Mouse (Mus musculus): ENCODE results near the gene Astn2. TPM values are rescaled to one million over a fixed set of nuclear protein-coding genes. Genes with fewer than 3 reads are reported as not detected.
A peak's percentile ranks its signal among the peaks of the same experiment; 100 is the strongest.

Gene Astn2
- polyA plus RNA-seq, 1 experiment from 2014 or later: 0.01 TPM

DNA sequence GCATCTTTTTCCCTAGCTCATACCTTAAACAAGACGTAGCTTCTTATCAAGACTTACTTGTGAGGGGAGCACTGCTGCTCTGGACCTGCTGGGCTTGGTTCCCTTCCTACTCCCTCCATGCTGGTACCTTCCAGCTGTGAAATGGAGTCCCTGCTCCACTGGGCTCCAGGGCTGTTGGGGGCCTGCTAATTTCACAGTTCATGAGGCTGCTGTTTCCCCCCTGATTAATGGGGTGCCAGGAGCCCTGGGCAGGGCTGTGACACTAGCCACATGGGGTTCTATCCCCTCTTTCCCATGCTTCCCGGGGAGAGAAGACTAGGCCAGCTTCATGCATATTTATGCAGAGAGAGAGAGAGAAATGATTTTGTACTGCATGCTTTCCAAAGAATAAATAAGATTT lies 234.9 kb downstream of the Astn2 start:
- no peaks in the 10 kb centered on the region for H3K9me3 ChIP-seq (replicated peaks)
- WGBS (ENCODE audit: insufficient replicate concordance): 44% methylated on average over 2 of the region's 2 CpGs
- ATAC-seq (ENCODE audit: insufficient read depth): no peak
- H3K4me3 ChIP-seq (replicated peaks): no peak overlapping the region
- no peak overlapping the region for H3K27ac ChIP-seq (replicated peaks)
- no peaks in the 10 kb centered on the region for H3K36me3 ChIP-seq (replicated peaks)
- no peak overlapping the region for H3K9ac ChIP-seq
- H3K4me2 ChIP-seq: no peak overlapping the region
- no peaks in the 10 kb centered on the region for H3K27me3 ChIP-seq
- H3K4me1 ChIP-seq (replicated peaks): no peaks in the 10 kb centered on the region

GRCm38 (mm10) chr4:66158714-66159113 lies 245.7 kb downstream of the Astn2 start:
- no peak overlapping the region for H3K9ac ChIP-seq
- no peak overlapping the region for H3K4me2 ChIP-seq
- WGBS (ENCODE audit: insufficient replicate concordance): 49% methylated on average over 3 of the region's 3 CpGs
- no peak overlapping the region for H3K4me3 ChIP-seq (replicated peaks)
- H3K9me3 ChIP-seq (replicated peaks): no peaks in the 10 kb centered on the region
- no peaks in the 10 kb centered on the region for H3K4me1 ChIP-seq (replicated peaks)
- ATAC-seq (ENCODE audit: insufficient read depth): no peak
- no peaks in the 10 kb centered on the region for H3K36me3 ChIP-seq (replicated peaks)
- no peak overlapping the region for H3K27ac ChIP-seq (replicated peaks)
- no peaks in the 10 kb centered on the region for H3K27me3 ChIP-seq

GRCm38 (mm10) chr4:66157439-66158113 lies 246.8 kb downstream of the Astn2 start:
- H3K4me2 ChIP-seq: no peak overlapping the region
- H3K4me1 ChIP-seq (replicated peaks): no peaks in the 10 kb centered on the region
- no peak overlapping the region for H3K27ac ChIP-seq (replicated peaks)
- no peaks in the 10 kb centered on the region for H3K9me3 ChIP-seq (replicated peaks)
- no peaks in the 10 kb centered on the region for H3K36me3 ChIP-seq (replicated peaks)
- no peak for ATAC-seq (ENCODE audit: insufficient read depth)
- no peaks in the 10 kb centered on the region for H3K27me3 ChIP-seq
- H3K9ac ChIP-seq: no peak overlapping the region
- no peak overlapping the region for H3K4me3 ChIP-seq (replicated peaks)
- WGBS (ENCODE audit: insufficient replicate concordance): 48% methylated on average over 3 of the region's 3 CpGs

- WGBS (ENCODE audit: insufficient replicate concordance): 65% methylated on average over 5 of the region's 5 CpGs
- H3K9me3 ChIP-seq (replicated peaks): no peaks in the 10 kb centered on the region
- no peaks in the 10 kb centered on the region for H3K36me3 ChIP-seq (replicated peaks)
- H3K9ac ChIP-seq: no peak overlapping the region
- no peaks in the 10 kb centered on the region for H3K27me3 ChIP-seq
- H3K27ac ChIP-seq (replicated peaks): no peak overlapping the region
- H3K4me3 ChIP-seq (replicated peaks): no peak overlapping the region
- no peak for ATAC-seq (ENCODE audit: insufficient read depth)
- H3K4me2 ChIP-seq: no peak overlapping the region
- H3K4me1 ChIP-seq (replicated peaks): no peaks in the 10 kb centered on the region
Observed at GRCm38 (mm10) chr4:66146546-66146945, 257.9 kb downstream of the Astn2 start.

- no peak overlapping the region for H3K4me2 ChIP-seq
- no peak overlapping the region for H3K27ac ChIP-seq (replicated peaks)
- ATAC-seq (ENCODE audit: insufficient read depth): no peak
- no peak overlapping the region for H3K9ac ChIP-seq
- H3K36me3 ChIP-seq (replicated peaks): no peaks in the 10 kb centered on the region
- no peaks in the 10 kb centered on the region for H3K9me3 ChIP-seq (replicated peaks)
- 79% methylated on average over 3 of the region's 3 CpGs for WGBS (ENCODE audit: insufficient replicate concordance)
- H3K4me1 ChIP-seq (replicated peaks): no peaks in the 10 kb centered on the region
- H3K4me3 ChIP-seq (replicated peaks): no peak overlapping the region
- H3K27me3 ChIP-seq: no peaks in the 10 kb centered on the region
Observed at GRCm38 (mm10) chr4:66126181-66126580, 278.2 kb downstream of the Astn2 start.

GRCm38 (mm10) chr4:66122766-66123358 lies 281.5 kb downstream of the Astn2 start:
- H3K4me1 ChIP-seq (replicated peaks): no peaks in the 10 kb centered on the region
- no peaks in the 10 kb centered on the region for H3K36me3 ChIP-seq (replicated peaks)
- no peak overlapping the region for H3K9ac ChIP-seq
- no peaks in the 10 kb centered on the region for H3K9me3 ChIP-seq (replicated peaks)
- H3K27me3 ChIP-seq: no peaks in the 10 kb centered on the region
- H3K4me2 ChIP-seq: no peak overlapping the region
- H3K4me3 ChIP-seq (replicated peaks): no peak overlapping the region
- no peak for ATAC-seq (ENCODE audit: insufficient read depth)
- H3K27ac ChIP-seq (replicated peaks): no peak overlapping the region
- 65% methylated on average over 7 of the region's 7 CpGs for WGBS (ENCODE audit: insufficient replicate concordance)

- no peak overlapping the region for H3K4me3 ChIP-seq (replicated peaks)
- no peak overlapping the region for H3K4me2 ChIP-seq
- WGBS (ENCODE audit: insufficient replicate concordance): 57% methylated on average over 2 of the region's 2 CpGs
- H3K9me3 ChIP-seq (replicated peaks): no peaks in the 10 kb centered on the region
- no peaks in the 10 kb centered on the region for H3K36me3 ChIP-seq (replicated peaks)
- H3K27ac ChIP-seq (replicated peaks): no peak overlapping the region
- H3K27me3 ChIP-seq: no peaks in the 10 kb centered on the region
- no peak overlapping the region for H3K9ac ChIP-seq
- no peaks in the 10 kb centered on the region for H3K4me1 ChIP-seq (replicated peaks)
- no peak for ATAC-seq (ENCODE audit: insufficient read depth)
Observed at GRCm38 (mm10) chr4:66114243-66114642, 290.2 kb downstream of the Astn2 start.

DNA sequence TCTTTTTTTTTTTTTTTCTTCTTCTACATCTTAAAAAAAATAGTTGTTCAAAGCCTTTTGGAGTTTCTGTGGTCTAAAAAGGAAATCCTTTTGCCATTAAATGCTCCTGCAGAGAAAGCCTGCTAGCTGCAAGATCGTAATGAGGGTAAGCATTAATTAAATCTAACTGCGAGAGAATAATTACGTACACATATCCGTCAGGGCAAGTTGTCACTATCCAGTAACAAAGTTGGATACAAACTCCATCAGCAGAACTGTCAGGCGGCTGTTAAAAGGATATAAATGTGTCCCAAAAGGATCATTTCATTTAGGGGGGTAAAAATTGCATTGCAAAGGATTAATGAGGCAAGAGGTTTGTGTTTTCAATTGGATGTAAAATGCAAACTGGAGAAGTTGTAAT lies 302.4 kb downstream of the Astn2 start:
- no peak overlapping the region for H3K27ac ChIP-seq (replicated peaks)
- H3K9ac ChIP-seq: no peak overlapping the region
- no peak overlapping the region for H3K4me3 ChIP-seq (replicated peaks)
- no peaks in the 10 kb centered on the region for H3K9me3 ChIP-seq (replicated peaks)
- no peak overlapping the region for H3K4me2 ChIP-seq
- no peaks in the 10 kb centered on the region for H3K4me1 ChIP-seq (replicated peaks)
- no peak for ATAC-seq (ENCODE audit: insufficient read depth)
- no peaks in the 10 kb centered on the region for H3K27me3 ChIP-seq
- H3K36me3 ChIP-seq (replicated peaks): no peaks in the 10 kb centered on the region
- WGBS (ENCODE audit: insufficient replicate concordance): 53% methylated on average over 5 of the region's 5 CpGs

- Histone ChIP-seq H3K9me3 (replicated peaks) (no peaks in the 10 kb centered on the region), H3K4me1 (replicated peaks) (no peaks in the 10 kb centered on the region), H3K36me3 (replicated peaks) (no peaks in the 10 kb centered on the region), H3K27me3 (no peaks in the 10 kb centered on the region), H3K9ac (no peak overlapping the region), H3K27ac (replicated peaks) (no peak overlapping the region), H3K4me2 (no peak overlapping the region), H3K4me3 (replicated peaks) (no peak overlapping the region)
- WGBS (ENCODE audit: insufficient replicate concordance): 38% methylated on average over 1 of the region's 1 CpGs
- no peak for ATAC-seq (ENCODE audit: insufficient read depth)
Observed at GRCm38 (mm10) chr4:66097629-66098028, 306.8 kb downstream of the Astn2 start.

DNA sequence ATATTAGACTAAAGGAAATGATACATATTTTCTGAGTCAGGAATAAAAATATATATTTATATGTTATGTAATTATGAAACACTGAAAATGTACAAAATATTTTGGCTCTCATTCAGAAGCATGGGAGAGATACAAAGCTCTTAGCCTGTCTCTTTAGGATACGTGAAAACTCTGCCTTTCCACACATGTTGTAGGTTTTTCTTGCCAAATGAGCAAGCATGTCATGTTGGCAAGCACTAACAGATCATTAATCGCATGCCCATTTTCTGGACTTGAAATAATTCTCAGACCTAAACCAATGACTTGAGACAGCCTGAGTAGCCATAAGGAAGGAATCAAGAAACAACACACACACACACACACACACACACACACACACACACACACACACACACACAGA lies 308.3 kb downstream of the Astn2 start:
- ATAC-seq (ENCODE audit: insufficient read depth): no peak
- Histone ChIP-seq H3K4me2 (no peak overlapping the region), H3K27ac (replicated peaks) (no peak overlapping the region), H3K9ac (no peak overlapping the region), H3K27me3 (no peaks in the 10 kb centered on the region), H3K9me3 (replicated peaks) (no peaks in the 10 kb centered on the region), H3K4me3 (replicated peaks) (no peak overlapping the region), H3K36me3 (replicated peaks) (no peaks in the 10 kb centered on the region), H3K4me1 (replicated peaks) (no peaks in the 10 kb centered on the region)
- 62% methylated on average over 2 of the region's 2 CpGs for WGBS (ENCODE audit: insufficient replicate concordance)

- Histone ChIP-seq H3K9me3 (replicated peaks) (no peaks in the 10 kb centered on the region), H3K27ac (replicated peaks) (no peak overlapping the region), H3K9ac (no peak overlapping the region), H3K4me3 (replicated peaks) (no peak overlapping the region), H3K4me2 (no peak overlapping the region), H3K4me1 (replicated peaks) (no peaks in the 10 kb centered on the region), H3K27me3 (no peaks in the 10 kb centered on the region), H3K36me3 (replicated peaks) (no peaks in the 10 kb centered on the region)
- ATAC-seq (ENCODE audit: insufficient read depth): 0 out of 2 replicates have a peak, but pooled peaks have one; percentile 34
Observed at GRCm38 (mm10) chr4:66057161-66057560, 347.2 kb downstream of the Astn2 start.

DNA sequence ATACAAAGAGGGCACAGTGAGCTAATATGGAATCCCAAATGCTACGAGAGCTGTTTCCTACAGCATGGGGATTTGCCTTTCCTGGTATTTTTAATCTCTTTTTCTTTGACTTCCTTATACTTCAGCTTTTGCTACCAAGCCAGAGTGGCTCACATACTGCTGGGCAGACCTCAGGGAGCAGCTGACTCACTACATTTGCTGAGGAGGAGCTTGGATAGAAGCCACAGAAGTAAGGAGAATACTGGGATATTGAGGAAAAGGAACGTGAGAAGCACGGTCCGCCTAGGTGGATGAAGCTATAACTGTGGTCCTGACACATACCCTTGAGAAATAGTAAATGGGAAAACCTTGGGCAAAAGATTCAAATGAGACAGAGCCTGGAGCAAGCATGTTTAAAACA lies 348.7 kb downstream of the Astn2 start:
- H3K4me2 ChIP-seq: no peak overlapping the region
- H3K27me3 ChIP-seq: no peaks in the 10 kb centered on the region
- H3K36me3 ChIP-seq (replicated peaks): no peaks in the 10 kb centered on the region
- WGBS (ENCODE audit: insufficient replicate concordance): 62% methylated on average over 4 of the region's 4 CpGs
- no peaks in the 10 kb centered on the region for H3K4me1 ChIP-seq (replicated peaks)
- no peak overlapping the region for H3K9ac ChIP-seq
- no peaks in the 10 kb centered on the region for H3K9me3 ChIP-seq (replicated peaks)
- ATAC-seq (ENCODE audit: insufficient read depth): no peak
- no peak overlapping the region for H3K4me3 ChIP-seq (replicated peaks)
- H3K27ac ChIP-seq (replicated peaks): no peak overlapping the region
